Mouse (Mus musculus): Measurements from ENCODE around the gene Casp2. TPM values are rescaled to one million over a fixed set of nuclear protein-coding genes. Genes with fewer than 3 reads are reported as not detected.
A peak's percentile ranks its signal among the peaks of the same experiment; 100 is the strongest.

The Casp2 gene
- polyA plus RNA-seq, 1 experiment, result 76.1 TPM

DNA sequence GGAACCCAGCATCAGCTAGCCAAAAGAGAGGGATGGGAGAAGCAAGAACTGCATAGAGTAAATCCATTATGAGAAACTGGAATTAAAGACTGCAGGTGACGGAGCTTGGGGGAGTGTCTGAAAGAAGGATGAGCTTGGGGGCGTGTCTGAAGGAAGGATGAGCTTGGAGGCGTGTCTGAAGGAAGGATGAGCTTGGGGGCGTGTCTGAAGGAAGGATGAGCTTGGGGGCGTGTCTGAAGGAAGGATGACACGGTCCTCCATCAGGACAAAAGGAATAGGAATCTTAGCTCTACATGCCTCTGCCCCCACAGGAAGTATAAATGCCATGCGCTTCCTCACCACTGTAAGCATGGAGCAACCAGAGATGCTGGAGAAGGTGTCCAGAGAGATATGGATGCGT lies 17.6 kb upstream of the Casp2 start:
- DNase-seq (ENCODE audit: low read depth), result peak; percentile 44
- TF ChIP-seq POLR2A (IDR thresholded peaks at IDR 0.05; ENCODE audit: borderline replicate concordance, extremely low read depth, insufficient read depth, insufficient read length, poor library complexity, severe bottlenecking) (no peak), CTCF (IDR thresholded peaks at IDR 0.05; ENCODE audit: borderline replicate concordance, extremely low read depth, insufficient read depth, insufficient read length) (no peak)

DNA sequence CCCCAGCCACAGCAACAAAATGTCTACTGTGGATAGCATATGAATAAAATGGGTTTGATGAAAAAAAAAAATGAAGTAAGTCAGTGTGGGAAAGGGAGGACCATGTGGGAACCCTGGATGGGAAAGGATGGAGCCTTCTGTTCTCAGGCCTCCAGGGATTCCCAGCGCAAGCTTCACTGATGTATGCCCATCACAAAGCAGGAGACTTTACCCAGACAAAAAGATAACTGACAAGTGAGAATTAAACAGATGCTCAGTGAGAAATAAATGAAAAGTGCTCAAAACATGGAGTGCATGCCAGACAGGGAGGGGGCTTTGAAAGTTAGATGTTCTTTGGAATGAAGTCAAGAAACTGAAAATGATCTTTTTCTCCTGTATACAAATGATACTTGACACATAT lies 16.8 kb upstream of the Casp2 start:
- no peak for TF ChIP-seq POLR2A (IDR thresholded peaks at IDR 0.05; ENCODE audit: borderline replicate concordance, extremely low read depth, insufficient read depth, insufficient read length, poor library complexity, severe bottlenecking)
- TF ChIP-seq CTCF (IDR thresholded peaks at IDR 0.05; ENCODE audit: borderline replicate concordance, extremely low read depth, insufficient read depth, insufficient read length), result no peak
- DNase-seq (ENCODE audit: low read depth), result peak; percentile 74

DNA sequence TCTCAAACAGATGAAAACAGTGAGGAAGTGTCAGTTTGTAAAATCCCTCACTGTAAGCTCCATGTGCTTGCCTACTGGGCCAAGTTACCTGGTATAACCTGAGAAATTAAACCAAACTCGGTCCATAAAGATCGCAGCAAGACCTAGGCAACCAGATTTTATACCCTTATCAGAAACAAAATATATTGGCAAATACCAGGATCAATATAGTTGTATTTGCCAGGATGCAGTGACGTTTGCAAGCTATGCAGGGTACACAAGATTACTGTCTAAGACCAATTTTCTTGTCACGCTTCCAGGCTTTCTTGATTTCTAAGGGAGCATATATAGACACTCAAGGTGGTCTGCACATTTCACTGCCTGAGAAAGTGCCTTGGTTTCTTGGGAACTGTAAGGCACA lies 13.0 kb upstream of the Casp2 start:
- no peak for DNase-seq (ENCODE audit: low read depth)
- TF ChIP-seq CTCF (IDR thresholded peaks at IDR 0.05; ENCODE audit: borderline replicate concordance, extremely low read depth, insufficient read depth, insufficient read length), result no peak

DNA sequence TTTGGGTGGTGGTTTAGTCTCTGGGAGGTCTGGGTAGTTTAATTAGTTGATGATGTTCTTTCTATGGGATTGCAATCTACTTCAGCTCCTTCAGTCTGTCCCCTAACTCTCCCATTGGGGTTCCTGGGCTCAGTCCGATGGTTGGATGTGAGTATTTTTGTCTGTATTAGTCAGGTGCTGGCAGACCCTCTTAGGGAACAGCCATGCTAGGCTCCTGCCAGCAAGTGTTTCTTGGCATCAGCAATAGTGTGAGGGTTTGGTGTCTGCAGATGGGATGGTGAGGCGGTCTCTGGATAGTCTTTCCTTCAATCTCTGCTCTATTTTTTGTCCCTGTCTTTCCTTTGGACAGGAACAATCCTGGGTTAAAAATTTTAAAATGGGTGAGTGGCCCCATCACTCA lies 11.7 kb upstream of the Casp2 start:
- peak; percentile 38 for DNase-seq (ENCODE audit: low read depth)
- TF ChIP-seq POLR2A (IDR thresholded peaks at IDR 0.05; ENCODE audit: borderline replicate concordance, extremely low read depth, insufficient read depth, insufficient read length, poor library complexity, severe bottlenecking), result no peak

DNA sequence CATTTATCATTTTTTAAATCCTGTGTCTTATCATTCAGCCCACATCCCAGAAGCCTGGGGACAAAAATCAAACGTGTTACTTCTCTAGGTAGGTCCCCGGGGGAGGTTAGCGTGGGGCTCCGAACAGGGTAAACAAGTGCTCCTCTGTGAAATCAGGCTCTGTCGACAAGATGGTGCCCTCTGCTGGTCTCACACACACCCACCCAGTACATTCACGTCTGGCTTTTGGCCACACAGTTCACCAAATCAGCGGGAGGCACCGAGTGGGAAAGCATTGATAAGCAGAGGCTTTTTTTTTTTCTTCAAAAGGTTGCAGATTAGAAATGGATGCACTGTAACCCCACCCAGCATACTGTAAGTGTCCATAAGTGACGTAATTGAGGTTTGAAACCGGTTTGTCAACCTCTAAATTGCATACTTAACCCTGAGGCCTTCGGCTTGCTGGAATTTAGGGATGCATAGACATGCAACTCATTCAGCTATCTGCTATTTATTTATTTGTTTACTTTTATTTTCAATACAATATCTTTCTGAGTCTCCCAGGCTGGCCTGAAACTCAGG lies 7.4 kb upstream of the Casp2 start:
- DNase-seq (ENCODE audit: low read depth), result peak; percentile 72
- TF ChIP-seq POLR2A (IDR thresholded peaks at IDR 0.05; ENCODE audit: borderline replicate concordance, extremely low read depth, insufficient read depth, insufficient read length, poor library complexity, severe bottlenecking), result no peak
- TF ChIP-seq CTCF (IDR thresholded peaks at IDR 0.05; ENCODE audit: borderline replicate concordance, extremely low read depth, insufficient read depth, insufficient read length), result peak; percentile 67

DNA sequence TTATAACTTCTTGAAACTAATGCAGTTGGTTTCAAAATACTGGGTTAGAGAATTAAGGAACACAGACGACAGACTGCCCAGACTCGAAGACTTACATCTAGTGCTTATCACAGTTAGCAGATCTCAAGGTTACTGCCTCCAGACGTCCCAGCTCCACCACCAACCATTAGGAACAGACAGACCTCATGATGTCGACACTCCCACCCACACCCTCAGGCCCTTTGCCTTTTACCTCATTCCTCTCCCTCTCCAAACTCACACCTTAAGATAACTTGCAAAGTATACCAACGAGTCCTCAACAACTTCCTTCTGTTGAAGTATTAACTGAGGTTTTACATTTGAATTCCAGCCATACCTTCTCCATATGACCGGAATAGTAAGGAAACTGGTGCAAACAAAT lies 4.4 kb upstream of the Casp2 start:
- no peak for DNase-seq (ENCODE audit: low read depth)
- TF ChIP-seq CTCF (IDR thresholded peaks at IDR 0.05; ENCODE audit: borderline replicate concordance, extremely low read depth, insufficient read depth, insufficient read length), result no peak

DNA sequence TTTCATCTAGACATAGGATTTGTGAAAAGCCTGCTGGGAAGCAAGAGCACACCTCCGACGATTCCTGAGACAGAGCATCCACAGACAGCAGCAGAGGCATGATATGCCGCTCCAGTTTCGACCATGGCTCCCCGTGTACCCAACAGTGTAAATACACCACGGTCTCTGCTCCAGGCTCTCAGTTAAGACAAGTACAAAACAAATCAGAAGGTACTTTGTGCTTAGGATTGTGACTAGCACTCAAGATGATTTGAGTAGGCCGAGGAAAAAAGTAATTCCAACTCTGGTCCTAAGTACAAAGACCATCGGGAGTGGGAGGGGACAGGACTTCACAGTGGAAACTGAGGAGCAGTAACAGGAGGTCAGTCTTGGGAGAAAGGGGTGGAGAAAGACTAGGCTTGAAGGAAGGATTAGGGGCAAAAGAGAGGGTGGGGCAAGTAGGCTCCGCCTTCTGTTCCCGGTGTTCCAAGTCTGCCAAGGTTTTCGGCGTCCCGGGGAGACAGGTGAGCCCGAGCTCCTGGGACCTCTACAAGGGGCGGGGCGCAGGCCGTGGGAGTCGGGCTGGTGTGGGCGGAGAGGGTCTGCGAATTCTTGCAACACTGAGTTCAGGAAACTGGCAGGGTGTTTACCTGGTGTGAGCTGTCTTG lies 3.1 kb upstream of the Casp2 start, which contains the start of gene Tmem139:
Gene Tmem139 (plus strand): TSS at position 447 of the 647 bp plus-strand sequence.
- TF ChIP-seq POLR2A (IDR thresholded peaks at IDR 0.05; ENCODE audit: borderline replicate concordance, extremely low read depth, insufficient read depth, insufficient read length, poor library complexity, severe bottlenecking), result no peak
- no peak for TF ChIP-seq CTCF (IDR thresholded peaks at IDR 0.05; ENCODE audit: borderline replicate concordance, extremely low read depth, insufficient read depth, insufficient read length)

DNA sequence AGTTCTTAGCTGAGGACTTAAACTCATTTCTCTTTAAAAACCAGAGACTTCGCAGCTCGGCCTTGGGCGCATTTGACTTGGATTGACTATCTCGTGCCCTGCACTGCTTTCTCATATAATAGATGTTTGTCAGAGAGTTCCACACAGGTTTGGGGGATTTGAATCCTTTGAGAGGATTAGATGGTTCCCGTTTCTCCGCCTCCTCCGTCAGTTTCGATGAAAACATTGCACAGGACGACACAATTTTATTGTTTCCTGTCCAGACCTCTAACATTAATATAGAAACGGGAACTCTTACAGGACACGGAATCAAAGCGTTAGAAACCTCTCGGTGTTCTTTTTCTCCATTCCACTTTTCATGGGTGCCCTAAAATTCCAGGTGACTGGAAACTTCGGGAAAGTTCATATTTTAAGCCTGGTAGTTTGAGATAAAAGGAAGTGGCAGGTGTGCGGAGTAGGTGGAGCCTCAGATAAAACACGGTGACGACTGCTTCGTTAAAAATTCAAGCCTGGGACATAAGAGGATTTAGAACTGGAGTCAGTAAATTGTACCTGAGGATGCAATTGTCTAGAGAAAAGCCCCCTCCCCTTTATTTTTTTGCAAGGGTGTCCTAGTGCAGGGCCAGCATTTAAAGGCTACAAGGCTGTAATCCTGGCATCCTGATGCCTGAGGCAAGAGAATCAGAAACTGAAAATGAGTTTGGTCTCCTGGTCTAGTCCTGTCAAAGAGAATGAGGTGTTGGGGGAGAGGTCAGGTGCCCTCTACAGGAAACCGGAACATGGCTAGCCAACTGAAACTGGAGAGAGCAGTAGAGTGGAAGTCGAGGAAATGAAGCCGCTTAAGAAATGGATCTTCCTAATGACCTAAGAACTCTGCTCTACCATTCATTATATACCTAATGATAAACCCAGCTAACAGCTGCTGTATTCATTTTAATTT lies 876 bp downstream of the Casp2 start:
- no peak for TF ChIP-seq POLR2A (IDR thresholded peaks at IDR 0.05; ENCODE audit: borderline replicate concordance, extremely low read depth, insufficient read depth, insufficient read length, poor library complexity, severe bottlenecking)
- TF ChIP-seq CTCF (IDR thresholded peaks at IDR 0.05; ENCODE audit: borderline replicate concordance, extremely low read depth, insufficient read depth, insufficient read length), result no peak
- peak; percentile 43 for DNase-seq (ENCODE audit: low read depth)

More for the DNA sequence above, 3.1 kb upstream of the Casp2 start, which contains the start of gene Tmem139:
- DNase-seq (ENCODE audit: low read depth), result no peak

DNA sequence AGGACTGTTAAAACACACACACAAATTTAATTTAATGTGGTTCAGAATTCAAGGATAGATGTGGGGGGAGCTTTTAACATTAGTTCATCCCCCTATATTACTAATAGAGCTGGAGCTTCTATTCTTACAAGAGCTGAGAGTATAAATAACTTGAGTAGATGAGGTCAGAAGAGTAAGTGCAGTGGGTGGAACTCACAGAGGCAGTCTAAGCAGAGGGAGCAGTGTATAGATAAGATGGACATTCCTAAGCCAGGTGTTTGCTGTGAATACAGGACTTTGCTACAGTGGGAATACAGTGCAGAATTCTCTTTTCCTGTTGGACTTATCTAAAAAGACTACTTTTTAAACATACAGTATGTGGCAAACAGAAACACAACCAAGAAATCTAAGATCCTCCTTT lies 6.0 kb downstream of the Casp2 start:
- no peak for DNase-seq (ENCODE audit: low read depth)
- TF ChIP-seq CTCF (IDR thresholded peaks at IDR 0.05; ENCODE audit: borderline replicate concordance, extremely low read depth, insufficient read depth, insufficient read length) (no peak), POLR2A (IDR thresholded peaks at IDR 0.05; ENCODE audit: borderline replicate concordance, extremely low read depth, insufficient read depth, insufficient read length, poor library complexity, severe bottlenecking) (no peak)

DNA sequence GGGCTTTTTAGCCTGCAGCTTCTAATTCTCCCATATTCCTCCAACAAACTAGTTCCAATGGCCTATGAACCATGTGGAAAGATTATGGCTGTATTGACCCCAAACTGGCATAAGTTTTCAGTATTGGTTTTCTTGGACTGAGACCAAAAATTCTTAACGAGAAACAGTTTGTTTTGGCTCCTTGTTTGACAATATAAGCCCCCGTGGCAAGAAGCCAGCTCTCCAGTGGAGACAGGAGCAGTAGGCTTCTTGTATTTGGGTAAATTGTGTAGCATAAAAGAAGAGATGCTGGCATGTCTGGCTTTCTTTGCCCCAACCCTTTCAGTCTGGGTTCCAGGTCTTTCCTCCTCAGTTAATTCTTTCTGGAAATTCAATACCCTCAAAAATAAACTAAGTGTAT lies 11.4 kb downstream of the Casp2 start:
- peak; percentile 59 for DNase-seq (ENCODE audit: low read depth)
- TF ChIP-seq CTCF (IDR thresholded peaks at IDR 0.05; ENCODE audit: borderline replicate concordance, extremely low read depth, insufficient read depth, insufficient read length) (no peak), POLR2A (IDR thresholded peaks at IDR 0.05; ENCODE audit: borderline replicate concordance, extremely low read depth, insufficient read depth, insufficient read length, poor library complexity, severe bottlenecking) (no peak)

DNA sequence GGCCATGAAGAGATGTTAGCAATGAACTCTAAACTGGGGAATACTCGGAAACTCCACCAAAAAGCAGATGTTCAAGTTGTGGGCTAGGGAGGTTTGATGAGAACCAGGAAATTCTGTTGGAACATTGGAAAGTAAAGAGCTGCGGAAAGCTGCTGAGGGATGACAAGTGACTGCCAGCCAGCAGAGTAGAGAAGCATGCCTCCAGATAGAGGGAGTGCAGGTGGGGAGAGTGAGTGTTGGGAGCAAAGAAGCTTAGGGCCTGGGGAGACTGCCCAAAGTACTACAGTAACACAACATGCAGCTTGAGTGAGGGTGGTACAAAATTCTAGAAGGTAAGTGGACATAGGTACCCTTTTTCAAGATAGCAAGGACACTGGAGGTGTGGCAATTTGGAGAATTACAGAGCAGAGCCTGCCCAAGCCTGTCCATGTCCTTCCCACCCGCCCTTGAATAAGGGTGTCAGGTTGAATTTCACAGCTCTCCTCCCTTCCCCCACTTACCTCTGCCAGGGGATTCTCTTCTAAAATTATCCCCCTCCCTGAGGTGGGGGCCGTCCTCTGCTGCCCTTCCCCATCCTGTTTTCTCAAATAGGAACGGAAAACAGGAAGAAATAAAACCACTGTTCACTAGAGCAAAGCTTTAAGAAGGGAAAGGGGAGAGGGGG lies 18.2 kb downstream of the Casp2 start:
- TF ChIP-seq CTCF (IDR thresholded peaks at IDR 0.05; ENCODE audit: borderline replicate concordance, extremely low read depth, insufficient read depth, insufficient read length) (no peak), POLR2A (IDR thresholded peaks at IDR 0.05; ENCODE audit: borderline replicate concordance, extremely low read depth, insufficient read depth, insufficient read length, poor library complexity, severe bottlenecking) (no peak)
- no peak for DNase-seq (ENCODE audit: low read depth)

All from brain, embryonic 14.5 days (tissue).